Mouse (Mus musculus) liver, adult 2 months (tissue): ENCODE results near the gene Apoc3. TPM values are rescaled to one million over a fixed set of nuclear protein-coding genes. Genes with fewer than 3 reads are reported as not detected.
A peak's percentile ranks its signal among the peaks of the same experiment; 100 is the strongest.

Experiments
- DNase-seq: peaks from one replicate; pipeline ENCODE4 v3.0.0-alpha.2; 2011; ENCODE audit warnings: low read depth, low spot score; ENCODE audit errors: extremely low read depth
- H3K27ac ChIP-seq: fragments of 200-500 bp; replicated peaks from 2 replicates; pipeline ENCODE4 v1.5.1; 2012; ENCODE audit warnings: low read depth, mild to moderate bottlenecking, control low read depth, inconsistent platforms, low read length; ENCODE audit not compliant: insufficient read depth
- H3K27me3 ChIP-seq: fragments of 200-500 bp; 2 replicates; pipeline ENCODE4 v1.6.1; 2012; ENCODE audit warnings: mild to moderate bottlenecking, moderate library complexity, low read length, inconsistent platforms; ENCODE audit not compliant: control insufficient read depth, insufficient read depth
- H3K36me3 ChIP-seq: fragments of 200-500 bp; 2 replicates; pipeline ENCODE4 v1.6.1; 2012; ENCODE audit warnings: low read length, inconsistent platforms; ENCODE audit not compliant: control insufficient read depth, insufficient read depth
- H3K4me1 ChIP-seq: fragments of 200-500 bp; 2 replicates; pipeline ENCODE4 v1.6.1; 2011; ENCODE audit warnings: low read length; ENCODE audit not compliant: control insufficient read depth, insufficient read depth
- H3K4me3 ChIP-seq: fragments of 200-500 bp; 2 replicates; pipeline ENCODE4 v1.5.1; 2011; ENCODE audit warnings: low read depth, mild to moderate bottlenecking, control low read depth, low read length, moderate library complexity; ENCODE audit not compliant: insufficient read depth
- H3K79me2 ChIP-seq: fragments of 200-500 bp; 2 replicates; pipeline ENCODE4 v1.6.1; 2012; ENCODE audit warnings: inconsistent platforms, mild to moderate bottlenecking, low read length, moderate library complexity; ENCODE audit not compliant: control insufficient read depth, insufficient read depth
- H3K9ac ChIP-seq: fragments of 200-500 bp; 2 replicates; pipeline ENCODE4 v1.6.1; 2012; ENCODE audit warnings: low read depth, mild to moderate bottlenecking, control low read depth, inconsistent platforms, low read length
- CTCF ChIP-seq: fragments of 200-500 bp; IDR thresholded peaks from 2 replicates; pipeline ENCODE4 v1.5.1; 2011; ENCODE audit warnings: low read depth, low read length, control low read depth
- POLR2A ChIP-seq: fragments of 200-500 bp; IDR thresholded peaks from 2 replicates; pipeline ENCODE4 v1.6.1; 2011; ENCODE audit warnings: low read length, control low read depth; ENCODE audit not compliant: insufficient read depth; ENCODE audit errors: extremely low read depth
- WGBS: fragments of 180-500 bp; shearing (Covaris S2); methylation state at CpG from one replicate; pipeline ENCODE4 v1.1.7; 2018; 5-methylcytosine and 5-hydroxymethylcytosine counted together
- polyA plus RNA-seq: library from polyadenylated mRNA; depleted of rRNA; stranded (reverse); fragments of >200 nt; gene quantifications from 2 replicates; pipeline ENCODE4 v1.2.3, GENCODE M21; 2012
- total RNA-seq: library from RNA; depleted of rRNA; stranded (reverse); fragments of >200 nt; gene quantifications from 2 replicates; pipeline ENCODE4 v1.2.3, GENCODE M21; 2014

Apoc3 gene
- total and polyA plus RNA-seq, 2 experiments, result 2,319 to 8,710 TPM

- peak; percentile 64 for DNase-seq
- no peak overlapping the region for H3K4me3 ChIP-seq
- peaks cover 4% of the 10 kb centered on the region; the same call in 1 of the 2 replicates for H3K36me3 ChIP-seq
- peaks cover 31% of the 10 kb centered on the region for H3K4me1 ChIP-seq
- H3K9ac ChIP-seq, result peak overlapping the region; percentile 41
- H3K27me3 ChIP-seq, result no peaks in the 10 kb centered on the region
- TF ChIP-seq CTCF (no peak), POLR2A (no peak)
- no peaks in the 10 kb centered on the region for H3K79me2 ChIP-seq
- 19% methylated on average over 4 of the region's 4 CpGs for WGBS
- peak overlapping the region; percentile 97 for H3K27ac ChIP-seq
These were observed 21.2 kb downstream of the Apoc3 start for GRCm38 (mm10) chr9:46214276-46214675.

- TF ChIP-seq CTCF, result no peak
- TF ChIP-seq POLR2A, result no peak
- no peaks in the 10 kb centered on the region for H3K27me3 ChIP-seq
- 0 out of 2 replicates have a peak, but pooled peaks cover 3% of the 10 kb centered on the region for H3K79me2 ChIP-seq
- peaks cover 9% of the 10 kb centered on the region; the same call in 1 of the 2 replicates for H3K36me3 ChIP-seq
- WGBS, result 89% methylated on average over 12 of the region's 12 CpGs
- H3K4me3 ChIP-seq, result no peak overlapping the region
- H3K4me1 ChIP-seq, result peaks cover 32% of the 10 kb centered on the region
- no peak overlapping the region for H3K9ac ChIP-seq
- no peak for DNase-seq
- H3K27ac ChIP-seq, result no peak overlapping the region
These were observed 25.0 kb downstream of the Apoc3 start for GRCm38 (mm10) chr9:46210473-46210872.

- no peak overlapping the region for H3K27ac ChIP-seq
- no peak overlapping the region for H3K4me3 ChIP-seq
- peaks cover 16% of the 10 kb centered on the region; the same call in 1 of the 2 replicates for H3K36me3 ChIP-seq
- TF ChIP-seq POLR2A (no peak), CTCF (no peak)
- 92% methylated on average over 13 of the region's 13 CpGs for WGBS
- no peak overlapping the region for H3K9ac ChIP-seq
- DNase-seq, result no peak
- peaks cover 18% of the 10 kb centered on the region for H3K4me1 ChIP-seq
- H3K27me3 ChIP-seq, result no peaks in the 10 kb centered on the region
- 0 out of 2 replicates have a peak, but pooled peaks cover 3% of the 10 kb centered on the region for H3K79me2 ChIP-seq
These were observed 26.9 kb downstream of the Apoc3 start for GRCm38 (mm10) chr9:46208401-46208974.

GRCm38 (mm10) chr9:46207501-46207869 is 28.0 kb downstream of the Apoc3 start:
- peaks cover 15% of the 10 kb centered on the region for H3K4me1 ChIP-seq
- no peak for TF ChIP-seq POLR2A
- TF ChIP-seq CTCF, result no peak
- H3K79me2 ChIP-seq, result 0 out of 2 replicates have a peak, but pooled peaks cover 3% of the 10 kb centered on the region
- H3K36me3 ChIP-seq, result peaks cover 16% of the 10 kb centered on the region; the same call in 1 of the 2 replicates
- H3K27ac ChIP-seq, result peak overlapping the region; percentile 21
- no peak overlapping the region for H3K4me3 ChIP-seq
- DNase-seq, result no peak
- peak overlapping the region; percentile 26; the same call in 1 of the 2 replicates for H3K9ac ChIP-seq
- 33% methylated on average over 6 of the region's 6 CpGs for WGBS
- H3K27me3 ChIP-seq, result no peaks in the 10 kb centered on the region

- Histone ChIP-seq H3K9ac (peak overlapping the region; percentile 41), H3K36me3 (peaks cover 16% of the 10 kb centered on the region; the same call in 1 of the 2 replicates), H3K4me3 (no peak overlapping the region), H3K4me1 (peaks cover 20% of the 10 kb centered on the region), H3K27me3 (no peaks in the 10 kb centered on the region), H3K27ac (peak overlapping the region; percentile 89), H3K79me2 (0 out of 2 replicates have a peak, but pooled peaks cover 3% of the 10 kb centered on the region)
- 20% methylated on average over 10 of the region's 10 CpGs for WGBS
- DNase-seq, result peak; percentile 88
- no peak for TF ChIP-seq CTCF
- TF ChIP-seq POLR2A, result no peak
These were observed 28.5 kb downstream of the Apoc3 start for GRCm38 (mm10) chr9:46206834-46207500.

- Histone ChIP-seq H3K4me1 (peaks cover 46% of the 10 kb centered on the region), H3K4me3 (no peak overlapping the region), H3K27ac (peak overlapping the region; percentile 99), H3K9ac (peak overlapping the region; percentile 52), H3K27me3 (no peaks in the 10 kb centered on the region), H3K79me2 (no peaks in the 10 kb centered on the region), H3K36me3 (peaks cover 22% of the 10 kb centered on the region)
- 13% methylated on average over 2 of the region's 2 CpGs for WGBS
- peak; percentile 99 for DNase-seq
- TF ChIP-seq CTCF, result no peak
- TF ChIP-seq POLR2A, result no peak
These were observed 35.8 kb downstream of the Apoc3 start for GRCm38 (mm10) chr9:46199609-46200008.
